8 mouse cellular contexts compared by ENCODE assay signal in the genomic region with DNA sequence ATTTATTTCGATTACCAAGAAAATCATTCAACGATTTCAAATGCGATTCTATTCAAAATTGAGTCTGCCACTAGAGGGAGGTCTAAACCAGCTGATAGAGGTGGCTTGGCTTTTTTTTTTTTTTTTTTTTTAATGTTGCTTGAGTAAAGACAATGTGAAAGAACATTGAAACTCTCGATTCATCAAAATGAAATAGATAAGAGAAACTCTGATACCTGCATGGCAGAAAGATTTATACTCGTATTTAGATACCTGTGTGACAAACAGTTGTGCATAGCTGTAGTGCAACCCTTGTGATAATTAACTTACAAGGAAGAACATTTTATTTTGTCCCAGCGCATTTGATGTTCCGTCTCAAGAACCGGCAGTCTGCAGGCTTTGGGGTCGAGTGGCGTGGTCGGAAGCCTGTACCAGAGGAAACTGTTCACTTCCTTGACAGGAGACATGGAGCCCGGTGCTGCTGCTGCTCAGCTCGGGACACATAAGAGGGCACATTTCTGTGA.
DNase-seq lines count a peak whose midpoint lies in the region; ATAC-seq lines count a peak whose summit lies in the region.

No protein-coding gene starts in this region.

- 0 out of 2 replicates have a peak overlapping the region, but pooled peaks have one; percentile 17 for H3K4me3 ChIP-seq in forebrain, embryonic 13.5 days
- peak overlapping the region; percentile 2; the same call in 1 of the 2 replicates for H3K4me3 ChIP-seq in midbrain, embryonic 15.5 days

- peak overlapping the region; percentile 42 for H3K4me2 ChIP-seq in forebrain, embryonic 13.5 days
- peak overlapping the region; percentile 35 for H3K4me2 ChIP-seq in midbrain, embryonic 15.5 days

- no peak overlapping the region for H3K27ac ChIP-seq in forebrain, embryonic 13.5 days
- no peak overlapping the region for H3K27ac ChIP-seq in midbrain, embryonic 15.5 days

- no peaks in the 10 kb centered on the region for H3K9me3 ChIP-seq in forebrain, embryonic 13.5 days (replicated peaks)
- no peaks in the 10 kb centered on the region for H3K9me3 ChIP-seq in midbrain, embryonic 15.5 days

- H3K9ac ChIP-seq in forebrain, embryonic 13.5 days: peak overlapping the region; percentile 43; the same call in 1 of the 2 replicates
- no peak overlapping the region for H3K9ac ChIP-seq in midbrain, embryonic 15.5 days

- 38% methylated on average over 13 of the region's 13 CpGs for WGBS in forebrain, embryonic 13.5 days
- WGBS in midbrain, embryonic 15.5 days: 23% methylated on average over 13 of the region's 13 CpGs

- no peaks in the 10 kb centered on the region for H3K27me3 ChIP-seq in forebrain, embryonic 13.5 days
- H3K27me3 ChIP-seq in midbrain, embryonic 15.5 days (replicated peaks): no peaks in the 10 kb centered on the region

- peak; percentile 34; the same call in 1 of the 2 replicates for ATAC-seq in forebrain, embryonic 13.5 days
- peak; percentile 48 for ATAC-seq in midbrain, embryonic 15.5 days (replicated peaks)

- peak; percentile 41 to 51 for DNase-seq in cerebellum, postnatal 14 days
- no peak for DNase-seq in cerebellum, adult 9-11 months
- DNase-seq in MEL-GATA-1-ER (ENCODE audit: extremely low read depth, low read depth): peak; percentile 54
- DNase-seq in kidney, adult 9 months: peak; percentile 54
- no peak for DNase-seq in urinary bladder, postnatal 36 days (ENCODE audit: low spot score in 2 of 2)
- no peak for DNase-seq in urinary bladder, postnatal 25 days (ENCODE audit: low spot score)

- no peaks in the 10 kb centered on the region for H3K36me3 ChIP-seq in forebrain, embryonic 13.5 days (ENCODE audit: poor library complexity, severe bottlenecking)
- no peaks in the 10 kb centered on the region for H3K36me3 ChIP-seq in midbrain, embryonic 15.5 days (replicated peaks)

- peaks cover 6% of the 10 kb centered on the region for H3K4me1 ChIP-seq in forebrain, embryonic 13.5 days
- H3K4me1 ChIP-seq in midbrain, embryonic 15.5 days: peaks cover 3% of the 10 kb centered on the region; the same call in 1 of the 2 replicates

Comparison
In these comparisons a context has a peak if more than half of its experiments do, and no peak if none do; other contexts are left out.
1. DNase-seq: peak in cerebellum, postnatal 14 days (2 of 2), MEL-GATA-1-ER (single experiment) and kidney, adult 9 months (single experiment); none in cerebellum, adult 9-11 months (single experiment), urinary bladder, postnatal 36 days (0 of 2) and urinary bladder, postnatal 25 days (single experiment).